Mouse (Mus musculus) kidney, adult 11 months (tissue): Measurements from ENCODE around the gene Tpo.

Source experiments
- DNase-seq: peaks from one replicate; pipeline ENCODE4 v3.0.0; 2022

Gene Tpo

GRCm38 (mm10) chr12:30132524-30132923 lies at the start of gene Tpo:
Tpo (minus strand) TSS chr12:30132624.
- DNase-seq, result no peak

- no peak for DNase-seq
These were observed 49.3 kb upstream of the Tpo start for GRCm38 (mm10) chr12:30181721-30182120.

- no peak for DNase-seq
These were observed 47.2 kb upstream of the Tpo start for GRCm38 (mm10) chr12:30179623-30180022.

- no peak for DNase-seq
These were observed 45.5 kb upstream of the Tpo start for GRCm38 (mm10) chr12:30177966-30178365.

GRCm38 (mm10) chr12:30177529-30177928 lies 45.1 kb upstream of the Tpo start:
- no peak for DNase-seq

- DNase-seq, result no peak
These were observed 36.1 kb upstream of the Tpo start for GRCm38 (mm10) chr12:30168491-30168890.

GRCm38 (mm10) chr12:30164538-30164937 lies 32.1 kb upstream of the Tpo start:
- DNase-seq, result no peak

GRCm38 (mm10) chr12:30164005-30164404 lies 31.6 kb upstream of the Tpo start:
- no peak for DNase-seq

GRCm38 (mm10) chr12:30161731-30162406 lies 29.4 kb upstream of the Tpo start:
- DNase-seq, result no peak

- DNase-seq, result peak; percentile 13
These were observed 28.1 kb upstream of the Tpo start for GRCm38 (mm10) chr12:30160475-30160874.

- no peak for DNase-seq
These were observed 27.4 kb upstream of the Tpo start for GRCm38 (mm10) chr12:30159788-30160187.

GRCm38 (mm10) chr12:30154079-30154673 lies 21.8 kb upstream of the Tpo start:
- no peak for DNase-seq

GRCm38 (mm10) chr12:30142085-30142484 lies 9.7 kb upstream of the Tpo start:
- DNase-seq, result peak; percentile 12

- no peak for DNase-seq
These were observed 3.1 kb downstream of the Tpo start for GRCm38 (mm10) chr12:30129411-30129716.

GRCm38 (mm10) chr12:30128561-30129410 lies 3.6 kb downstream of the Tpo start:
- DNase-seq, result peak; percentile 54

GRCm38 (mm10) chr12:30122347-30122746 lies 10.1 kb downstream of the Tpo start:
- DNase-seq, result no peak

- DNase-seq, result no peak
These were observed 20.2 kb downstream of the Tpo start for GRCm38 (mm10) chr12:30112271-30112670.

- no peak for DNase-seq
These were observed 22.5 kb downstream of the Tpo start for GRCm38 (mm10) chr12:30109646-30110605.

- DNase-seq, result no peak
These were observed 29.4 kb downstream of the Tpo start for GRCm38 (mm10) chr12:30102891-30103565.

- DNase-seq, result no peak
These were observed 40.3 kb downstream of the Tpo start for GRCm38 (mm10) chr12:30092081-30092480.

- no peak for DNase-seq
These were observed 48.5 kb downstream of the Tpo start for GRCm38 (mm10) chr12:30083971-30084370.

- DNase-seq, result no peak
These were observed 55.4 kb downstream of the Tpo start for GRCm38 (mm10) chr12:30077056-30077455.
